Mouse (Mus musculus) layer of hippocampus, postnatal 14 days (tissue): Measurements from ENCODE around the gene Cul7. TPM values are rescaled to one million over a fixed set of nuclear protein-coding genes. Genes with fewer than 3 reads are reported as not detected.

ENCODE experiments used
- DNase-seq, 2 experiments: peaks; one replicate each; pipeline ENCODE4 v3.0.0; 2021 to 2022; ENCODE audit warnings: low spot score in 2 of 2, mixed read lengths in 1 of 2
- long read RNA-seq, 2 experiments: library from polyadenylated mRNA; stranded (forward); transcript quantifications; one replicate each; pipeline ENCODE4 v2.0.0; 2021
- total RNA-seq, 2 experiments: library from RNA; stranded (reverse); gene quantifications; 2 replicates each; pipeline ENCODE4 v1.2.3; 2021

Gene Cul7
- 10 to 100 TPM; 23.8 to 24.4 TPM for total RNA-seq
- long read RNA-seq, experiment 1, full-length matches to known transcripts = 2 of 2 reads
- long read RNA-seq, experiment 1, partial matches to known transcripts = 0 of 2 reads
- long read RNA-seq, experiment 1, other reads (novel, unspliced or antisense) = 0 of 2 reads
- long read RNA-seq, experiment 2, partial matches to known transcripts = 2 of 3 reads
- long read RNA-seq, experiment 2, other reads (novel, unspliced or antisense) = 0 of 3 reads

GRCm38 (mm10) chr17:46650232-46651031 lies at the start of gene Cul7:
Gene Cul7 (plus strand): TSS chr17:46650337.
- DNase-seq = peak; percentile 88 to 93

GRCm38 (mm10) chr17:46600569-46600968 lies 49.6 kb upstream of the Cul7 start:
- no peak for DNase-seq

- no peak for DNase-seq
These were observed 47.9 kb upstream of the Cul7 start for GRCm38 (mm10) chr17:46602212-46602611.

GRCm38 (mm10) chr17:46603229-46603628 lies 46.9 kb upstream of the Cul7 start:
- DNase-seq = no peak

- DNase-seq = no peak
These were observed 45.0 kb upstream of the Cul7 start for GRCm38 (mm10) chr17:46605126-46605525.

GRCm38 (mm10) chr17:46605987-46606386 lies 44.1 kb upstream of the Cul7 start:
- no peak for DNase-seq

GRCm38 (mm10) chr17:46609721-46610514 lies 40.2 kb upstream of the Cul7 start:
- DNase-seq = no peak

GRCm38 (mm10) chr17:46611316-46611715 lies 38.8 kb upstream of the Cul7 start:
- DNase-seq = no peak

GRCm38 (mm10) chr17:46612189-46612588 lies 37.9 kb upstream of the Cul7 start:
- no peak for DNase-seq

- DNase-seq = no peak
These were observed 37.3 kb upstream of the Cul7 start for GRCm38 (mm10) chr17:46612820-46613219.

- DNase-seq = no peak
These were observed 36.9 kb upstream of the Cul7 start for GRCm38 (mm10) chr17:46613229-46613628.

GRCm38 (mm10) chr17:46617799-46618198 lies 32.3 kb upstream of the Cul7 start:
- no peak for DNase-seq

- no peak for DNase-seq
These were observed 31.8 kb upstream of the Cul7 start for GRCm38 (mm10) chr17:46618394-46618768.

- DNase-seq = no peak
These were observed 31.1 kb upstream of the Cul7 start for GRCm38 (mm10) chr17:46618769-46619682.

- DNase-seq = no peak
These were observed 30.3 kb upstream of the Cul7 start for GRCm38 (mm10) chr17:46619683-46620357.

- DNase-seq = peak; percentile 39 to 58
These were observed 28.8 kb upstream of the Cul7 start for GRCm38 (mm10) chr17:46621324-46621723.

GRCm38 (mm10) chr17:46622269-46622668 lies 27.9 kb upstream of the Cul7 start:
- DNase-seq = no peak

- DNase-seq = no peak
These were observed 26.1 kb upstream of the Cul7 start for GRCm38 (mm10) chr17:46623819-46624557.

- no peak for DNase-seq
These were observed 25.5 kb upstream of the Cul7 start for GRCm38 (mm10) chr17:46624598-46624997.

GRCm38 (mm10) chr17:46627409-46627808 lies 22.7 kb upstream of the Cul7 start:
- DNase-seq = no peak
